Mouse (Mus musculus) limb, embryonic 10.5 days (tissue): Measurements from ENCODE around the gene Asb12. TPM values are rescaled to one million over a fixed set of nuclear protein-coding genes. Genes with fewer than 3 reads are reported as not detected.
"Not testable (repeated sequence)": the region's sequence is repeated elsewhere in the genome, so short reads cannot be mapped to it uniquely, and the experiment has no call there.

Source experiments
- DNase-seq: peaks from one replicate; pipeline ENCODE4 v3.0.0-alpha.2; 2017; ENCODE audit warnings: low spot score
- H3K27ac ChIP-seq: fragments of 300-500 bp; sonication (generic); 2 replicates; pipeline ENCODE4 v1.5.1; 2016; ENCODE audit warnings: mild to moderate bottlenecking
- H3K27me3 ChIP-seq: fragments of 300-500 bp; sonication (generic); 2 replicates; pipeline ENCODE4 v1.6.1; 2016; ENCODE audit warnings: low read depth, mild to moderate bottlenecking; ENCODE audit not compliant: poor library complexity, severe bottlenecking
- H3K36me3 ChIP-seq: fragments of 300-500 bp; sonication (generic); 2 replicates; pipeline ENCODE4 v1.6.1; 2016; ENCODE audit warnings: mild to moderate bottlenecking, moderate library complexity
- H3K4me1 ChIP-seq: fragments of 300-500 bp; sonication (generic); 2 replicates; pipeline ENCODE4 v1.6.1; 2016
- H3K4me3 ChIP-seq: fragments of 300-500 bp; sonication (generic); 2 replicates; pipeline ENCODE4 v1.5.1; 2016; ENCODE audit warnings: mild to moderate bottlenecking, moderate library complexity
- H3K9me3 ChIP-seq: fragments of 300-500 bp; sonication (generic); replicated peaks from 2 replicates; pipeline ENCODE4 v1.6.1; 2016; ENCODE audit warnings: mild to moderate bottlenecking
- WGBS: fragments of 180-500 bp; shearing (Covaris S2); methylation state at CpG from one replicate; pipeline ENCODE4 v1.1.7; 2016; 5-methylcytosine and 5-hydroxymethylcytosine counted together
- polyA plus RNA-seq: library from polyadenylated mRNA; unstranded; fragments of >200 nt; fragmentation: Nextera tagmentation; extraction: Ambion mirVana; gene quantifications from 2 replicates; pipeline ENCODE4 v1.2.1, GENCODE M21; 2016

Gene Asb12
- 0.24 TPM in 1 of 2 replicates, not detected in the other for polyA plus RNA-seq

DNA sequence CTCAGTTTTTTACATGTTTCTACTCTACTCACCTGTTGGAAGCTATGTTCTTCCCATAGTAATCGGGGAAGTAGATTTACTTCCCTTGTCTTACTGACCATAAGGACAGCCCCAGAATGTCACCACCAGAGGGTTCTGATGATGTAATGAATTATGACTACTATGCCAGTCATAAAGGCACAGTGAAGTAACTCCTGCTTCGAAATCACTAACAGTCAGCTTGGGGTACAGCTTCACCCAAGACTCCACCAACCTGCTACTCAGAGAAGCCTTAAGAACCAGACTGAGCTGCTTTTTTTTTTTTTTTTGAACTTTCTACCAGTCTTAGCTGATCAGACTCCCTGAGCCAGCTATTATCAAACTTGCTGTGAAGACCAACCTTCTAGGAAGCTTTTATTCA, at the start of gene Asb12, which contains the start of gene Pfn5:
Asb12 (minus strand) TSS at position 101 of the 400 bp plus-strand sequence.
Pfn5 (plus strand) TSS at position 218 of the 400 bp plus-strand sequence.
- no peaks in the 10 kb centered on the region for H3K9me3 ChIP-seq
- no peaks in the 10 kb centered on the region for H3K36me3 ChIP-seq
- H3K4me3 ChIP-seq = no peak within 1 kb of the TSS
- 89% methylated on average over 2 of the region's 2 CpGs for WGBS
- no peak for DNase-seq
- no peaks in the 10 kb centered on the region for H3K4me1 ChIP-seq
- H3K27ac ChIP-seq = no peak within 1 kb of the TSS
- H3K27me3 ChIP-seq = no peaks in the 10 kb centered on the region; the same call in 1 of the 2 replicates

DNA sequence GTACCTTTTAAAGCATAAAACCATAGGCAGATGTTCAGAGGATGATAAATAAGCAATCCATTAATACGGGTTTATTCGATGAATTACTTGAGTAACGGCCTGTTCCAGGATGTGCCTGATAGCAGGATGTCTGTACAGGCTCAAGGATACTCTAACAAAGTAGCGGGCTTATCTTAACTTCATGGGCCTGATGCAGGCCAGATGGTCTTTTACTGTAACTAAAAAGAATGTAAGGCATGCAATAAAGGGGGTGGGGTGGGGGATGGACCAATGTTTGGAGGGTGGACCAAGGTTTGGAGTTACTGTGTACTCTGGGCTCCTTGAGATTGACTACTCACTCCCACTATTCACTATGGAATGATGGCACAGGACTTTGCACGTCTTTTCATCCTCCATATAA, 42.8 kb upstream of the Asb12 start:
- no peaks in the 10 kb centered on the region for H3K36me3 ChIP-seq
- no peaks in the 10 kb centered on the region for H3K9me3 ChIP-seq
- DNase-seq = no peak
- no peaks in the 10 kb centered on the region; the same call in 1 of the 2 replicates for H3K27me3 ChIP-seq
- 69% methylated on average over 5 of the region's 5 CpGs for WGBS
- no peaks in the 10 kb centered on the region for H3K4me1 ChIP-seq
- no peak overlapping the region for H3K27ac ChIP-seq
- no peak overlapping the region for H3K4me3 ChIP-seq

DNA sequence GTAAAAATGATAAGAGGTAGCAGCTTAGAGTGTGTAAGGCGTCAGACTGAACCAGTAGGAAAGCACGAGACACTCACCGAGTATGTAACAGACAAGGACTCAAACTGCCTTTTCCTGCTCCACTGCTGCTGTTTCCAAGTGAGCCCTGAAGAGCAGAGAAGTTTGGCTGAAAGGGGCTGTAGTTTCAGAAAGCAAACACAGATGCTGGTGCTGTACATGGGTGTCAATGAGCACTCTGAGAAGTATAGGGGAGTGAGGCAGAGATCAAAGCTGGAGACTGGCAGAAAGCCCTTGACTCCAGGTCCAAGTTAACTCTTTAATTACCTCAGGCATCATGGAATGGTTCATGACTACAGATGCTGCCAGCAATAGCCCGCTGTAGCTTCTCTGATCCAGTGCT, 3.5 kb downstream of the Asb12 start:
- Histone ChIP-seq H3K9me3 (no peaks in the 10 kb centered on the region), H3K4me3 (no peak overlapping the region), H3K36me3 (no peaks in the 10 kb centered on the region), H3K4me1 (no peaks in the 10 kb centered on the region), H3K27ac (no peak overlapping the region), H3K27me3 (no peaks in the 10 kb centered on the region; the same call in 1 of the 2 replicates)
- no peak for DNase-seq
- 72% methylated on average over 4 of the region's 4 CpGs for WGBS

DNA sequence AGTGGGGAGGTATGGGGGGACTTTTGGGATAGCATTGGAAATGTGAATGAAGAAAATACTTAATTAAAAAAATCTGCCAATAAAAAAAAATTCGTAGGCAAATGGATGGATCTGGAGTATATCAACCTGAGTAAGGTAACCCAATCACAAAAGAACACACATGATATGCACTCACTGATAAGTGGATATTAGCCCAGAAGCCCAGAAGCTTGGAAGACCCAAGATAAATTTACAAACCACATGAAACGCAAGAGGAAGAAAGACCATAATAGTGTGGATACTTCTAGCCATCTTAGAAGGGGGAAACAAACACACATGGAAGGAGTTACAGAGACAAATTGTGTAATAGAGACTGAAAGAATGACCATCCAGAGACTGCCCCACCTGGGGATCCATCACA, 22.3 kb downstream of the Asb12 start:
- not testable (repeated sequence) for H3K36me3 ChIP-seq, DNase-seq, H3K4me1 ChIP-seq, H3K27me3 ChIP-seq, H3K27ac ChIP-seq, H3K4me3 ChIP-seq, H3K9me3 ChIP-seq
- 96% methylated on average over 2 of the region's 2 CpGs for whole genome bisulfite sequencing

DNA sequence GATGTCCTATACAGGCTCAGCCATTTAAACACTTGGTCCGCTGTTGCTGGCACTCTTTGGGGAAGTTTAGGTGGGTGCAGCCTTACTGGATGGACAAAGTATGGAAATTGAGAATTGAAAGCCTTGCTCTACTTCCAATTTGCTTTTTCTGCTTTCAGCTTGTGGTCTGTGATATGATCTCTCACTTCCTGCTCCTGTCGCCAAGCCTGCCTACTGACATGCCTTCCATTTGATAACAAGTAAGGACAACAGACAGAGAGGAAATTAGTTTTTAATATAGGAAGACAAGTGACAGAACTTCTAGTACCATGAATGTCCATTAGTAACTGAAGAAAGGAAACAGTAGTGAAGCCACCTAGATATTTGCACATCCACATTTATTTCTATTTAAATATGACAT, 32.6 kb downstream of the Asb12 start:
- Histone ChIP-seq H3K9me3 (no peaks in the 10 kb centered on the region), H3K4me3 (no peak overlapping the region), H3K27ac (no peak overlapping the region), H3K36me3 (no peaks in the 10 kb centered on the region), H3K27me3 (peaks cover 28% of the 10 kb centered on the region), H3K4me1 (no peaks in the 10 kb centered on the region)
- WGBS = 87% methylated on average over 2 of the region's 2 CpGs
- no peak for DNase-seq

DNA sequence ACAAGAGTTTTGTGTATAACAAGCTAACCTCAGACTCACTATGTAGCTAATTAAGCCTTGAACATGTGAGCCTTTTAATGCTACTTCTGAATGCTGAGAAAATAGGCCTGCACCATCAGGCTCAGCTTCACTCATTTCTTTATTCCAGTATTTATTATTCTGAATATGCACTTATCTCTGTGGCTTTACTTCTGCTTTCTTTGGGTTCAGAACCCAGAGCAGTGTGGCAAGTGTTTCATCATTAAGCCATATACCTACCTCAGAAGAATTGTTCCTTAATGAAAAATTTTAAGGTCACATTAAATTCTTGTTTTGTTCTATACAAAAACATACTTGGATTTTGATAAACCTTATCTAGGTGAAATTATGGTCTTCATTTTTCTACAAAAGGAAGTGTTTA, 33.9 kb downstream of the Asb12 start:
- Histone ChIP-seq H3K9me3 (no peaks in the 10 kb centered on the region), H3K36me3 (no peaks in the 10 kb centered on the region), H3K4me3 (no peak overlapping the region), H3K27ac (no peak overlapping the region), H3K27me3 (peaks cover 35% of the 10 kb centered on the region), H3K4me1 (no peaks in the 10 kb centered on the region)
- no peak for DNase-seq

DNA sequence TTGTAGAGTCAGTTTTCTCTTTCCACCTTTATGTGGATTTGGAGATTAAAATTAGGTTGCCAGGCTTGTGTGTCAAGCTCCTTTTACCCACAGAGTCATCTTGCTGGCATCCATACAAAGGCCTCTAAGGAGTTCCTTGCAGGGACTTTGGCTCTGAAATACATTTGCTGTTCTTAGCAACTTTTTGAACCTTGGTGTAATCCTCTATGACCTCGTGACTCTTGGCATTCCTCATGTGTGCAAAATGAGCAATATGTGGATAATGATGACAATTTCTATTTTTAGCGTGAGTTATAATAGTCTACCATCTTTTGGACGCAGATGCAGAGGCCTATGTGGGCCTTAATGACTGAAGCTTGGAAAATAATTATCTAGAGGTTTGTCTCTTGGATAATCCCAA, 100.6 kb downstream of the Asb12 start:
- DNase-seq = no peak
- 0 out of 2 replicates have a peak, but pooled peaks cover 6% of the 10 kb centered on the region for H3K27me3 ChIP-seq
- no peaks in the 10 kb centered on the region for H3K4me1 ChIP-seq
- no peaks in the 10 kb centered on the region for H3K9me3 ChIP-seq
- H3K27ac ChIP-seq = no peak overlapping the region
- H3K36me3 ChIP-seq = no peaks in the 10 kb centered on the region
- no peak overlapping the region for H3K4me3 ChIP-seq
- WGBS = 88% methylated on average over 3 of the region's 3 CpGs

DNA sequence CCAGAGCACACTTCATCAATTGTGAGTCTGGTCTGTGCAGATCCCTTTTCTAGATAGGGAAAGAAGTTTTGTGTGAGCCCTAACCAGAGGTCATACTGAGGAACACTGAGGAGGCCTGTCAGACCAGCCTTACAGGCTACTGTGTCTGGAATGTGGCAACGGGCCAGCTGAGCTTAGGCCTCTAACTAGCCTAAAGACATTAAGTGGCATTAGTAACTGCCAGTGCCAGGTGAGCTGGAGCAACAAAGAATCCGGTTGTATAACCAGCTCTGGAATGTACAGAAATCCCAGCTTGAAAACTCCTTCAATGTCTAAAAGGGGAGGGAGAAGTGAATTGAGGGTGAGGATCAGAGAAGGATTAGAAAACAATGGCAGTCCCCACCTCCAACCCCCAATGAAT, 111.9 kb downstream of the Asb12 start:
- peaks cover 4% of the 10 kb centered on the region; the same call in 1 of the 2 replicates for H3K4me1 ChIP-seq
- no peak overlapping the region for H3K4me3 ChIP-seq
- H3K36me3 ChIP-seq = no peaks in the 10 kb centered on the region
- no peak for DNase-seq
- no peaks in the 10 kb centered on the region for H3K9me3 ChIP-seq
- WGBS = 67% methylated on average over 2 of the region's 2 CpGs
- peaks cover 27% of the 10 kb centered on the region for H3K27me3 ChIP-seq
- H3K27ac ChIP-seq = no peak overlapping the region

DNA sequence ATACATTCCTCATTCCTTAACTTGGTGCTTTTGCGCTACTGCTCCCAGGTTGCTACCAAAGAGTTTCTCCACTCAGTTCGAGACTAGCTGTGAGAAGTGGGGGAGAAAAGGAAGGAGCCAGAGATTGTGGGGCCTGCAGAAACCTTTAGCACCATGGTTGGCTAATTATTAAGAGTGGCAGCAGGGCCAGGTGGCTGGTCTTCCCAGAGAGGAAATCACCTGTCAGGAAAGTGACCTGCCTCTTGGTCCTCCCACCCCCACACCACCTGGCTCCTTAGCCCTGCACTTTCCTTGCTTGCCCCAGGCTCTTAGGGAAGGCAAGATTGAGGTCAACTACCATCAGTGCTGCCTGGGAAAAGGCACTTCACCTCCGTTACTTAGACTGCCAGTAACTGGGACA, 112.6 kb downstream of the Asb12 start:
- Histone ChIP-seq H3K4me1 (peaks cover 4% of the 10 kb centered on the region; the same call in 1 of the 2 replicates), H3K27me3 (peaks cover 27% of the 10 kb centered on the region), H3K36me3 (no peaks in the 10 kb centered on the region), H3K4me3 (peak overlapping the region; percentile 61), H3K9me3 (no peaks in the 10 kb centered on the region), H3K27ac (peak overlapping the region; percentile 85; the same call in 1 of the 2 replicates)
- DNase-seq = no peak
- 29% methylated on average over 3 of the region's 3 CpGs for WGBS

DNA sequence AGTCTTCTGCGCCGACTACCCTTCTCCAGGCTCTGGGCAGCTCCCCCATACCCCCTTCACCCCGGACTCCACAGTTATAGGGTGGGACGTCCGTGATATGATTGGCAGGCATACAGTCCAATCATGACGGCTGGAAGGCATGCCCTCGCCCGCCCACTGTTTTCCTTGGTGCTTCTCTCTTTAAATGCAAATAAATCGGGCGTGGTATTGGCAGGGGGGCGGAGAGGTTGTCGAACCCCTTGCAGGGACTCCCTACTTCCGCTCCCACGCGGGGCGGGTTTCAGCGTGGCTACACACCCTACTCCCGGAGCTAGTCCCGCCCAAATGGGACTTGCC, 113.0 kb downstream of the Asb12 start, which contains the start of gene Amer1:
Amer1 (minus strand) TSS at position 97 of the 336 bp plus-strand sequence.
- WGBS = 10% methylated on average over 19 of the region's 19 CpGs
- peak; percentile 72 for DNase-seq
- Histone ChIP-seq H3K36me3 (no peaks in the 10 kb centered on the region), H3K9me3 (no peaks in the 10 kb centered on the region), H3K27ac (peak within 1 kb of the TSS; percentile 85), H3K4me3 (peak within 1 kb of the TSS; percentile 61), H3K4me1 (peaks cover 4% of the 10 kb centered on the region; the same call in 1 of the 2 replicates), H3K27me3 (peaks cover 27% of the 10 kb centered on the region)

DNA sequence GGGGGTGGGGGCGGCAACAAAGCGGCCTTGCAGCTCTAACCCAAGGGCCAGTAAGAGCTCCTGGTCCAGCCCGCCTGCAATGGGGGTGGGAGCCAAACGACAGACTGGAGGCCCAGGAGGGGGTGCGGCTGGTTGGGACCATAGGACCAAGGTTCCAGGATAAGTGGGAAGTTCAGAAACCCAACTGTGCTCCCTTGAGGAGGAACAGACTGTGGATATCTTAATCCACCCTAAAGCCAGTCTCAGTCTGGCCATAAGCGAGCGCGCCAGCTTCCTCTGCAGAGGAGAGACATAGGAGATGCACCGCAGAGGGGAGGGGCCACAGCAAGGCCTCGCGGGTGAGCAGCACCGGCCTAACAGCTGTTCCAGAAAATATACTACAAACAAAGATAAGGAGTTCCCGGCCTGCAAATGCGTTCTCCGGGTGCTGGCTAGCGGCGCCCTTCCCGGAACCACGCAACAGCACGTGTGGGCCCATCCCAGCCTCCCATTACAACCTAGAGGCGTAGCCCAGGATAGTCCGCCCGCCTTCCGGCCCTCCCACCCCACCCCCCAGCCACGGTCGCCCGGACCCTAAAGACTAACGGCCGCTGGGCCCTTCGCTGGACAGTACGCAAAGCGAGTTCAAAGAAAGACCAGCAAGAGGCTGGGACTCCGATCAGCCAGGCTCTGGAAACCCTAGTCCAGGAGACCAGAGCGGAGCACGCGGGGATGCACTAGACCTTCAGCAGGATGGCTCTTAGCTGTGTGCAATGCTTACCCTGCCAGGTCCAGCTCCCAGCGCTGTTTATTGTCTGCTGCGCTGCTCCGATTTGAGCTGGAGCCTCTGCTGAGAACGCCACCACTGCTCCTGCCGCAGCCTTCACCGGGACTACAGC, 113.7 kb downstream of the Asb12 start:
- Histone ChIP-seq H3K4me3 (peak overlapping the region; percentile 61), H3K27ac (peak overlapping the region; percentile 85), H3K4me1 (peaks cover 4% of the 10 kb centered on the region; the same call in 1 of the 2 replicates), H3K36me3 (no peaks in the 10 kb centered on the region), H3K27me3 (peaks cover 31% of the 10 kb centered on the region), H3K9me3 (no peaks in the 10 kb centered on the region)
- 7% methylated on average over 39 of the region's 42 CpGs for WGBS
- peak; percentile 60 for DNase-seq

DNA sequence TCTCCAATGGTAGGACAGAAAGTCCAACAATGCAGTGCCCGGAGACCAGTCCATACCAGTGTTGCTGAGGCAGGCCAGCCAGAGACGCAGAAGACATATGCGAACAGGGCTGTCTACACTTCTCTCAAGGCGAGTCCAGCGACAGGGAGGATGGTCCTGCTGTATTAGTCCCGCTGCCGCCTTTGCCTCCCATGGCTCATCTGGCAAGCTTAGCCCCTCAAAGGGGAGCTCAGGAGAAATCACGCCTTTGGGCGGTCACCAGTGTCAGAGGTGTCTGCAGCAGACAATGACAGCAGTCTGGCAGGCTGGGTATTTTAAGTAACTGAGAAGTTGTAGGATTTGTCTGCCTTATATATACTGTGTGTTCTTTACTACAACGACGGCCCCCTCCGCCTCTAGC, 114.4 kb downstream of the Asb12 start:
- Histone ChIP-seq H3K27ac (peak overlapping the region; percentile 85), H3K36me3 (no peaks in the 10 kb centered on the region), H3K4me1 (peaks cover 4% of the 10 kb centered on the region; the same call in 1 of the 2 replicates), H3K9me3 (no peaks in the 10 kb centered on the region), H3K4me3 (peak overlapping the region; percentile 61), H3K27me3 (peaks cover 35% of the 10 kb centered on the region)
- WGBS = 22% methylated on average over 12 of the region's 12 CpGs
- peak; percentile 30 for DNase-seq

DNA sequence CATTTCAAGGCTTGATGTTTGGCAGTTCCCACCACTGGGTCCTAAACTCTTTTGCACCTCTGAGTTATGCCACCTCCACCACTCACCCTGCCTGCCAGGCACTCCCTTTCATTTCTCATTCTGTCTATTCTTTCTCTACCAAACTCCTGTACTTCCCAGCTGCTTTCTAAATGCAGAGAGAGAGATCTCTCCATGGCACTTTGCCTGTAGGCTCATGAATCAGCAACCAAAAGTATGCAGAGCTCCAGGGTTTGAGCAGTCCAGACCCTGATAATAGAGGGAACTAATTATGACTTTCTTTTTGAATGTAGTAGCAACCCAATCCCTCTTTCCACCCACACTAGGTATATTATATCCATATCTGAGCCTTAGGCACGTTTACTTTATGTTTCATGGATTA, 115.5 kb downstream of the Asb12 start:
- peaks cover 35% of the 10 kb centered on the region for H3K27me3 ChIP-seq
- no peak overlapping the region for H3K4me3 ChIP-seq
- H3K9me3 ChIP-seq = no peaks in the 10 kb centered on the region
- peaks cover 4% of the 10 kb centered on the region; the same call in 1 of the 2 replicates for H3K4me1 ChIP-seq
- DNase-seq = no peak
- WGBS = 72% methylated on average over 1 of the region's 1 CpGs
- H3K27ac ChIP-seq = no peak overlapping the region
- no peaks in the 10 kb centered on the region for H3K36me3 ChIP-seq
